Mouse (Mus musculus) lung, embryonic 14.5 days (tissue): ENCODE data around the gene Grm6. TPM values are rescaled to one million over a fixed set of nuclear protein-coding genes. Genes with fewer than 3 reads are reported as not detected.
A peak's percentile ranks its signal among the peaks of the same experiment; 100 is the strongest.

ENCODE experiments used
- ATAC-seq: fragments of 200-750 bp; cut with Nextera tagmentation; 2 replicates; pipeline ENCODE4 v1.8.0; 2017; ENCODE audit warnings: mild to moderate bottlenecking, moderate TSS enrichment, moderate library complexity; ENCODE audit not compliant: insufficient read depth
- DNase-seq: peaks from one replicate; pipeline ENCODE4 v3.0.0-alpha.2; 2015
- H3K27ac ChIP-seq: fragments of 300-500 bp; sonication (generic); 2 replicates; pipeline ENCODE4 v1.5.1; 2014; ENCODE audit warnings: low read depth, mild to moderate bottlenecking, moderate library complexity
- H3K27me3 ChIP-seq: fragments of 300-500 bp; sonication (generic); 2 replicates; pipeline ENCODE4 v1.6.1; 2014; ENCODE audit warnings: low read length, control low read depth; ENCODE audit not compliant: insufficient read depth
- H3K36me3 ChIP-seq: fragments of 300-500 bp; sonication (generic); 2 replicates; pipeline ENCODE4 v1.6.1; 2014; ENCODE audit warnings: control low read depth; ENCODE audit not compliant: insufficient read depth
- H3K4me1 ChIP-seq: fragments of 300-500 bp; sonication (generic); 2 replicates; pipeline ENCODE4 v1.6.1; 2014; ENCODE audit warnings: antibody characterized with exemption, control low read depth; ENCODE audit not compliant: insufficient read depth
- H3K4me2 ChIP-seq: fragments of 300-500 bp; sonication (generic); 2 replicates; pipeline ENCODE4 v1.6.1; 2014; ENCODE audit warnings: mild to moderate bottlenecking
- H3K4me3 ChIP-seq: fragments of 300-500 bp; sonication (generic); 2 replicates; pipeline ENCODE4 v1.5.1; 2014; ENCODE audit warnings: low read depth, low read length
- H3K9ac ChIP-seq: fragments of 300-500 bp; sonication (generic); 2 replicates; pipeline ENCODE4 v1.6.1; 2014
- H3K9me3 ChIP-seq: fragments of 300-500 bp; sonication (generic); 2 replicates; pipeline ENCODE4 v1.6.1; 2016; ENCODE audit warnings: low read depth, low read length, control low read depth
- CTCF ChIP-seq: IDR thresholded peaks from 2 replicates; pipeline ENCODE4 v1.5.1; 2016; ENCODE audit warnings: antibody characterized with exemption, low read depth
- WGBS: fragments of 180-500 bp; shearing (Covaris S2); extraction: QIAGEN DNeasy Blood & Tissue Kit; methylation state at CpG from one replicate; pipeline ENCODE4 v1.1.7; 2014; 5-methylcytosine and 5-hydroxymethylcytosine counted together
- polyA plus RNA-seq: library from polyadenylated mRNA; unstranded; fragments of >200 nt; fragmentation: Nextera tagmentation; extraction: Ambion mirVana; gene quantifications from 2 replicates; pipeline ENCODE4 v1.2.1, GENCODE M21; 2014

Gene Grm6
- polyA plus RNA-seq, 1 experiment from 2014 or later, result not detected

DNA sequence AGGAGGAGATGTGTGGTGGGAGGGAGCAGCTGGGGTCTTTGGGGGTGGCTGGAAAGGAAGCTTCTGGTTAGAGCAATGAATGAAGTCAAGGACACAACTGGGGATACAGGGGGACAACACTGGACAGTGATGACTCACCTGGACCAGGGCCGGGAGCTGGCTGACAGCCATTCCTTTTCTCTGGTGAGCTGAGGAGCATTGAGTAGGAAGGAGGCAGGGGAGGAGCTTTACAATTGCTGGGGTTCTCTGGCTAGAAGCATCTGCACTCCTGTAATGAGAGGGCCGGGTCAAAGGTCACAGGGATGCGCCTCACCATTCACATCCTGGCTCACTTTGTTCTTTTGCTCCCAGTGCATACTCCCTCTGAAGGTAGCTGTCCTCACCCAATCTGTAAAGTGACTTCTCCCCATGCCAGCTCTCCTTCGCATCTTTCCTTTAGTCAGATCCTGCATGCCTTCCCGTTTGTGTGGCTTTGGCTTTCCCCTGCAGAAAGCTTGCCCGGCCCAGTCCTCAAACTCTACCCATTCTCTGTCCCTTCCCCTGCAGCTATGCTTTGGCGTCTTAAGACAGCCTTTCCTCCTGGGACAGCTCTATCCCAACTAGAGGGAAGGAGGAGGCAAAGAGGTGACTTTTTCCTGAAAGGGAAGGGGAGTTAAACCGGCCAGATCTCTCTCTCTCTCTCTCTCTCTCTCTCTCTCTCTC is 35.9 kb downstream of the Grm6 start:
- Histone ChIP-seq H3K9ac (peak overlapping the region; percentile 57), H3K4me1 (no peaks in the 10 kb centered on the region), H3K27ac (no peak overlapping the region), H3K4me3 (peak overlapping the region; percentile 50), H3K9me3 (no peaks in the 10 kb centered on the region), H3K4me2 (peak overlapping the region; percentile 78), H3K36me3 (0 out of 2 replicates have a peak, but pooled peaks cover 9% of the 10 kb centered on the region), H3K27me3 (no peaks in the 10 kb centered on the region)
- no peak for TF ChIP-seq CTCF
- 33% methylated on average over 8 of the region's 8 CpGs for WGBS
- peak; percentile 8 for DNase-seq
- ATAC-seq, result 0 out of 2 replicates have a peak, but pooled peaks have one; percentile 1

DNA sequence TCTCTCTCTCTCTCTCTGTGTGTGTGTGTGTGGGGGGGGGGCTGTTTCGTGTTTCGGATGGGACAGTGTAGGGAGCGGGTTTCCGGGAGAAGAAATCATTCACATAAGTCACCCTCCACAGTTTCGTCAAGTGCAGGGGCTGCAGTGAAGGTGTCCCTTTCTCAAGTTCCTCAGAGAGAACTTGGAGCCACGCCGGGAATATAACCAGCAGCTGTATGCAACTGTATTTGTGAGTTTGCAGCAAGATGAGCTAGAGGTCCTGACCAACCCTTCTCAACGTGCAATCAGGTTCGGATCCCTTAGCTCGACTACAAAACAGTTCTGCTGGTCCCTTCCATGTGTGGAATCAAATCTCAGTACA is 36.4 kb downstream of the Grm6 start:
- Histone ChIP-seq H3K4me3 (peak overlapping the region; percentile 50), H3K36me3 (0 out of 2 replicates have a peak, but pooled peaks cover 9% of the 10 kb centered on the region), H3K9me3 (no peaks in the 10 kb centered on the region), H3K27ac (peak overlapping the region; percentile 78), H3K4me1 (no peaks in the 10 kb centered on the region), H3K27me3 (no peaks in the 10 kb centered on the region), H3K4me2 (peak overlapping the region; percentile 78), H3K9ac (peak overlapping the region; percentile 57)
- DNase-seq (peak; percentile 50), ATAC-seq (peak; percentile 30; the same call in 1 of the 2 replicates)
- no peak for TF ChIP-seq CTCF
- WGBS, result 12% methylated on average over 10 of the region's 10 CpGs

DNA sequence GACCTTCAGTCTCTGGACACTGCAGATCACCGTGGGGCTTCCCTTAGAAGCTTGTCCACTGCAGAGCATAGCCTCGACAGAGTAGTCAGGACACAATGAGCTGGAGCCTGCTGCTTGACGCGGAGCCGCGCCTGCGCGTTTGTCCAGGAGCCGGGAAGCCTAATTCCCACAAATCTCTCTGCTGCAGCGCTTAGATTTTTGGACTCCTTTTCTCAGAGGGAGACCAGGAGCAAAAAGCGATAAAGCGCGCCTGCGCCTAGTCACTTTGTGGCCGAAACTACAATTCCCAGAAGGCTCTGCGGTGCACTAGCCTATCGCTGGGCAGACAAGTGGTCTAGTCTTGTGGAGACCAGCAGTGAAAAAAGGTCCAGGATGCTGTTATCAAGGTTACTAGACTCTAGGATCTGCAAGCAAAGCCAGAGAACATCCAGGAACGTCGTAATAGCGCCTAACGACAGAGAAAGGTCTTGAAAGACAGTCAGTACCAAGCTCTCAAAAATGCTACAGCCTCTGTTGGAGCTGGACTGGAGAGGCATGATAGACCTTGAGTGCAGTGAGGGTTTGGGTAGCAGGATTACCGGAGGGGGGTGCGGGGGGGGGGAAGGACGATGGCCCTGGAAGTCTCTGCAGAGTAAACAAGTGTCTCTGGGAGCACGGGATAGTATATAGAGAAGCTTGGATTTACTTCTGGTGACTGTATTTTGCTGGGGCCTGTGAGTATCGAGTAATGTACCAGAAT is 37.1 kb downstream of the Grm6 start, which contains the start of gene Zfp454:
Zfp454 (minus strand) TSS at position 262 of the 739 bp plus-strand sequence.
- ATAC-seq (peak; percentile 98), DNase-seq (peak; percentile 98)
- no peaks in the 10 kb centered on the region for H3K27me3 ChIP-seq
- peak within 1 kb of the TSS; percentile 78 for H3K27ac ChIP-seq
- no peaks in the 10 kb centered on the region for H3K4me1 ChIP-seq
- H3K4me2 ChIP-seq, result peak within 1 kb of the TSS; percentile 78
- no peak for TF ChIP-seq CTCF
- WGBS, result 5% methylated on average over 26 of the region's 26 CpGs
- peak within 1 kb of the TSS; percentile 57 for H3K9ac ChIP-seq
- H3K36me3 ChIP-seq, result 0 out of 2 replicates have a peak, but pooled peaks cover 9% of the 10 kb centered on the region
- H3K4me3 ChIP-seq, result peak within 1 kb of the TSS; percentile 50
- H3K9me3 ChIP-seq, result no peaks in the 10 kb centered on the region

DNA sequence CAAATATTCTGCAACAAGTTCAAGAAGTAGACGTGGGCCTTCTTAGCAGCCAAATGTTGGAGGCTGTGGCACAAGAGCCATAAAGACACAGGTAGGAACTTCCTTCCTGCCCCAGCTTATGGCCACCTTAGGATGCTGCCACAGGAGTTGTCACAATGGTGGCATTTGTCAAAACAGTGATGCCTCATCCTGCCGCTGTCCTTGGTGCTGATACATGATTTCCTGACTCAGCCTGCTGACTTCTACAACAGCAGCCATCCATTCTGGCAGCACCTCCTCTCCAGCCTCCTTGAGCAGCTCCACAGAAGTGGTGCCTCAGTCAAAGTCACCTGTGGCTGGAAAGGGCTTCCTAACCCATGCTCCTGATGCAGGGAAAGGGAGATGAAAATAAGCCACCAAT is 42.0 kb downstream of the Grm6 start:
- WGBS, result 41% methylated on average over 2 of the region's 2 CpGs
- Histone ChIP-seq H3K4me1 (no peaks in the 10 kb centered on the region), H3K9me3 (peaks cover 6% of the 10 kb centered on the region), H3K4me3 (no peak overlapping the region), H3K36me3 (no peaks in the 10 kb centered on the region), H3K9ac (no peak overlapping the region), H3K27ac (no peak overlapping the region), H3K27me3 (no peaks in the 10 kb centered on the region), H3K4me2 (no peak overlapping the region)
- TF ChIP-seq CTCF, result no peak
- DNase-seq (peak; percentile 39), ATAC-seq (no peak)

DNA sequence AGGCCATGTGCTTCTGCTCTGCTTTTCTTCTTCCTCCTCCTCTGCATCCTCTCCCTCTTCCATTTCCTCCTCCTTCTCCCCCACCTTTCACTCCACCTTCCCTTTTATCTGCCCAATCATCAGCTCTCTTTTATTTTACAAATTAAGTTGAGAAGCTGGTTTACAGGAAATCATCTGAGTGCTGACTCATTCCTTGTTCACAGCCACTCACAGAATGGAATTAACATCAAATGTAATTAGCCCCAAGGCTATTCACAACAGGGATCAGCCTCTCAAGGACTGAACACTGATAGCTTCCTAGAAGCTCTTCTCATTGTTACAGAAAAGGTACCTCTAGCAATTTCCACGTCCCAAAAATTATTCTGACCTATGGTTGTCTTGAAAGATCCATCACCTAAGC is 46.9 kb downstream of the Grm6 start:
- Histone ChIP-seq H3K27ac (no peak overlapping the region), H3K9ac (no peak overlapping the region), H3K27me3 (no peaks in the 10 kb centered on the region), H3K4me2 (no peak overlapping the region), H3K4me3 (no peak overlapping the region), H3K36me3 (peaks cover 24% of the 10 kb centered on the region), H3K9me3 (peaks cover 53% of the 10 kb centered on the region), H3K4me1 (no peaks in the 10 kb centered on the region)
- no peak for ATAC-seq
- no peak for DNase-seq
- TF ChIP-seq CTCF, result no peak
- 60% methylated on average over 1 of the region's 1 CpGs for WGBS

DNA sequence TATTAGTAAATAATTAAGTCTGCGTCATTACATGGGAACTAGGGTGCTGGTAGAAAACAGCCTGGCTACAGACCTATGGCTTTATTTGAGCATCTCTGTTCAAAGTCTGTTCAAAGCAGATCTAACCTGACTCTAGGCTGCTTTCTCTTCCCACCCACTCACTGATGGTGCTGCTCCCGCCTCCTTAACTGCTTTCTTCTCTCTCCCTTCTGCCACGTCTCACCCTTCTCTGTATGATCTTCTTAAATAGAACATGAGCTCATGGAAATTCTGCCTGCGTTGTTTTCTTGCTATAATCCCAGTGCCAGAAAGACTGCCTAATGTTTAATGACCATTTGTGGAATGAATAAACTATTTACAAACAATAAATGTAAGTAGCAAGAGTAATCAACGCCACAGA is 57.7 kb downstream of the Grm6 start:
- 90% methylated on average over 5 of the region's 5 CpGs for WGBS

DNA sequence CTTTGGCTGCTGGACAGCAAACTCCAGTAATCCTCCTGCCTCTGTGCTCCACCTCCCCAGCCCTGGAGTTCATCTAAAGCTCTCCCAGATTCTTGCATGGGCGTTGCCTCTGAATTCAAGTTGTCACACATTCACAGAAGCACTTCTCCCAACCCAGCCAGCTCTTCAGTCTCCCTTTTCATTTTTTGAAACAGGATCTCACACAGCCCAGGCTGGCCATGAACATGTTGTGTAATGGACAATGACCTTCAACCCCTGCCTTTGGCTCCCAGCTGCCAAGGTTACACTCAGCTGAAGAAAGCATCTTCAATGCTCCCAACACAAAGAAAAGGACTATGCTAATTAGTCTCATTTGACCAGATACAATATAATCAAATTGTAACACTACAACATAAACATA is 62.8 kb downstream of the Grm6 start:
- H3K4me2 ChIP-seq, result no peak overlapping the region
- H3K9ac ChIP-seq, result no peak overlapping the region
- H3K27ac ChIP-seq, result no peak overlapping the region
- no peaks in the 10 kb centered on the region for H3K27me3 ChIP-seq
- no peak overlapping the region for H3K4me3 ChIP-seq
- no peaks in the 10 kb centered on the region for H3K9me3 ChIP-seq
- no peak for TF ChIP-seq CTCF
- no peak for DNase-seq
- H3K36me3 ChIP-seq, result peaks cover 33% of the 10 kb centered on the region; the same call in 1 of the 2 replicates
- no peak for ATAC-seq
- no peaks in the 10 kb centered on the region for H3K4me1 ChIP-seq
- WGBS, result 83% methylated on average over 1 of the region's 1 CpGs

More for the DNA sequence above, 57.7 kb downstream of the Grm6 start:
- peaks cover 13% of the 10 kb centered on the region for H3K9me3 ChIP-seq
- no peak overlapping the region for H3K4me3 ChIP-seq
- H3K36me3 ChIP-seq, result peaks cover 71% of the 10 kb centered on the region
- no peak overlapping the region for H3K27ac ChIP-seq
- DNase-seq (no peak), ATAC-seq (no peak)
- H3K4me2 ChIP-seq, result no peak overlapping the region
- no peak for TF ChIP-seq CTCF
- H3K4me1 ChIP-seq, result no peaks in the 10 kb centered on the region
- H3K27me3 ChIP-seq, result no peaks in the 10 kb centered on the region
- no peak overlapping the region for H3K9ac ChIP-seq
